Mouse (Mus musculus) kidney, adult 2 months (tissue): Measurements from ENCODE around the gene Whrn.

Experiments used
- CTCF ChIP-seq: fragments of 200-500 bp; conservative IDR thresholded peaks from 2 replicates; pipeline ENCODE4 v1.5.1; 2011; ENCODE audit warnings: low read depth, mild to moderate bottlenecking, control low read depth, low read length, moderate library complexity, mixed read lengths; ENCODE audit not compliant: insufficient read depth, insufficient read length
- POLR2A ChIP-seq: fragments of 200-500 bp; IDR thresholded peaks from one replicate; pipeline ENCODE4 v1.6.1; 2011; ENCODE audit warnings: low read depth, low read length, control low read depth

DNA sequence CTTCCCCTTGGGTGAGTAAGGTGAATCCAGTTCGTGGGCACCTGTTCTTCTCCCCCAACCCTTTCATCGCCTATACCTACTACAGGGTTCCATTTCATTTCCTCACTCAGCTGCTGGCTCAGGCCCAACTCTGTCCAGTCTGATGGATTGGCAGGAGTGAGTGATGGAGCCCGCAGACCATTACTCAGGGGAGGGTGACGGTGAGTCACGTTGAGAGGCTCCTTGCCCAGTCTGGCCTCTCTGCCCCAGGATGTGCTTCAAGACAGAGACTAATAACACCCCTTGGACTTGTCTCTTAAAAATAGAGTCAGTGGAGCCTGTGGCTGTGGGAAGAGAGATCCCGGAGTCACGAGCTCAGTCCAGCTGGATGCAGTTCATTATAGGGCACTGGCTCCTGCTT, 34.6 kb upstream of the Whrn start:
- TF ChIP-seq CTCF (no peak), POLR2A (no peak)
